Mouse (Mus musculus): ENCODE results near the gene Ints11.

The Ints11 gene

GRCm38 (mm10) chr4:155848434-155849095 lies 20.8 kb upstream of the Ints11 start:
- no peak for DNase-seq

- no peak for DNase-seq
These were observed 20.0 kb upstream of the Ints11 start for GRCm38 (mm10) chr4:155849391-155849790.

- DNase-seq, result no peak
These were observed 19.4 kb upstream of the Ints11 start for GRCm38 (mm10) chr4:155849792-155850451.

- no peak for DNase-seq
These were observed 18.0 kb upstream of the Ints11 start for GRCm38 (mm10) chr4:155851368-155851767.

- DNase-seq, result no peak
These were observed 17.4 kb upstream of the Ints11 start for GRCm38 (mm10) chr4:155851951-155852411.

GRCm38 (mm10) chr4:155853421-155853820 lies 15.9 kb upstream of the Ints11 start:
- DNase-seq, result no peak

- no peak for DNase-seq
These were observed 14.4 kb upstream of the Ints11 start for GRCm38 (mm10) chr4:155854991-155855390.

GRCm38 (mm10) chr4:155856071-155856470 lies 13.3 kb upstream of the Ints11 start:
- DNase-seq, result no peak

- no peak for DNase-seq
These were observed 12.5 kb upstream of the Ints11 start for GRCm38 (mm10) chr4:155856881-155857280.

GRCm38 (mm10) chr4:155859318-155859717 lies 10.0 kb upstream of the Ints11 start:
- DNase-seq, result no peak

- DNase-seq, result no peak
These were observed 7.6 kb upstream of the Ints11 start for GRCm38 (mm10) chr4:155861787-155862186.

- DNase-seq, result no peak
These were observed 6.3 kb upstream of the Ints11 start, which contains the start of gene Tas1r3 for GRCm38 (mm10) chr4:155863001-155863400. TSS of gene Tas1r3 (minus strand) at chr4:155863362.

- DNase-seq, result no peak
These were observed 590 bp upstream of the Ints11 start for GRCm38 (mm10) chr4:155868614-155869298.

GRCm38 (mm10) chr4:155871404-155871803 lies 2.1 kb downstream of the Ints11 start:
- peak; percentile 0 for DNase-seq

GRCm38 (mm10) chr4:155883587-155883986 lies 14.2 kb downstream of the Ints11 start:
- no peak for DNase-seq

- peak; percentile 0 for DNase-seq
These were observed 17.0 kb downstream of the Ints11 start for GRCm38 (mm10) chr4:155886330-155886729.

- no peak for DNase-seq
These were observed 18.3 kb downstream of the Ints11 start for GRCm38 (mm10) chr4:155887674-155888073.

GRCm38 (mm10) chr4:155888181-155888580 lies 18.8 kb downstream of the Ints11 start:
- DNase-seq, result peak; percentile 0

GRCm38 (mm10) chr4:155889316-155889715 lies 20.0 kb downstream of the Ints11 start:
- no peak for DNase-seq

- DNase-seq, result peak; percentile 39
These were observed 21.7 kb downstream of the Ints11 start for GRCm38 (mm10) chr4:155891011-155891471.

GRCm38 (mm10) chr4:155891551-155892001 lies 22.2 kb downstream of the Ints11 start, which contains the start of the genes Pusl1 and Acap3:
TSS of gene Pusl1 (minus strand) at chr4:155891781.
TSS of gene Acap3 (plus strand) at chr4:155891822.
- peak; percentile 96 for DNase-seq

- DNase-seq, result peak; percentile 87
These were observed 22.7 kb downstream of the Ints11 start for GRCm38 (mm10) chr4:155892017-155892416.
